Mouse (Mus musculus): ENCODE data around the gene Ghrhr.

GRCm38 (mm10) chr6:55355575-55355974, 20.5 kb upstream of the Ghrhr start:
- TF ChIP-seq CTCF (IDR thresholded peaks at IDR 0.05) (no peak), EP300 (IDR thresholded peaks at IDR 0.05; ENCODE audit: insufficient read depth, low read depth, low read length) (no peak), POLR2A (IDR thresholded peaks at IDR 0.05; ENCODE audit: insufficient read depth, low read depth, low read length) (no peak)
